Mouse (Mus musculus): Measurements from ENCODE around the gene Arhgdib.

Arhgdib gene

GRCm38 (mm10) chr6:136912751-136913265, 28.9 kb downstream of the Arhgdib start:
- Histone ChIP-seq H3K27me3 (ENCODE audit: insufficient read depth, low read length) (peaks cover 37% of the 10 kb centered on the region), H3K9me3 (ENCODE audit: low read length) (no peaks in the 10 kb centered on the region), H3K4me3 (replicated peaks; ENCODE audit: low read length) (no peak overlapping the region), H3K36me3 (ENCODE audit: insufficient read depth, low read length) (no peaks in the 10 kb centered on the region), H3K4me1 (replicated peaks; ENCODE audit: low read depth, low read length) (peaks cover 9% of the 10 kb centered on the region)
- TF ChIP-seq NANOG (IDR thresholded peaks at IDR 0.05; ENCODE audit: borderline replicate concordance, low read length) (no peak), CTCF (conservative IDR thresholded peaks at IDR 0.05; ENCODE audit: low read length) (no peak), POU5F1 (IDR thresholded peaks at IDR 0.05; ENCODE audit: borderline replicate concordance, low read length) (no peak)

- Histone ChIP-seq H3K36me3 (ENCODE audit: insufficient read depth, low read length) (no peaks in the 10 kb centered on the region), H3K4me3 (replicated peaks; ENCODE audit: low read length) (no peak overlapping the region), H3K27me3 (ENCODE audit: insufficient read depth, low read length) (peaks cover 45% of the 10 kb centered on the region), H3K9me3 (ENCODE audit: low read length) (no peaks in the 10 kb centered on the region), H3K4me1 (replicated peaks; ENCODE audit: low read depth, low read length) (peaks cover 26% of the 10 kb centered on the region)
- TF ChIP-seq CTCF (conservative IDR thresholded peaks at IDR 0.05; ENCODE audit: low read length) (no peak), POU5F1 (IDR thresholded peaks at IDR 0.05; ENCODE audit: borderline replicate concordance, low read length) (no peak), NANOG (IDR thresholded peaks at IDR 0.05; ENCODE audit: borderline replicate concordance, low read length) (no peak)
These were observed 31.3 kb downstream of the Arhgdib start for GRCm38 (mm10) chr6:136910247-136910890.

- TF ChIP-seq NANOG (IDR thresholded peaks at IDR 0.05; ENCODE audit: borderline replicate concordance, low read length), result no peak
- no peak for TF ChIP-seq CTCF (conservative IDR thresholded peaks at IDR 0.05; ENCODE audit: low read length)
- no peak for TF ChIP-seq POU5F1 (IDR thresholded peaks at IDR 0.05; ENCODE audit: borderline replicate concordance, low read length)
- Histone ChIP-seq H3K27me3 (ENCODE audit: insufficient read depth, low read length) (peaks cover 28% of the 10 kb centered on the region), H3K4me1 (replicated peaks; ENCODE audit: low read depth, low read length) (peaks cover 21% of the 10 kb centered on the region), H3K9me3 (ENCODE audit: low read length) (no peaks in the 10 kb centered on the region), H3K4me3 (replicated peaks; ENCODE audit: low read length) (no peak overlapping the region), H3K36me3 (ENCODE audit: insufficient read depth, low read length) (no peaks in the 10 kb centered on the region)
These were observed 34.8 kb downstream of the Arhgdib start for GRCm38 (mm10) chr6:136906937-136907293.

GRCm38 (mm10) chr6:136906283-136906936, 35.3 kb downstream of the Arhgdib start:
- Histone ChIP-seq H3K4me3 (replicated peaks; ENCODE audit: low read length) (no peak overlapping the region; the same call in 1 of the 2 replicates), H3K36me3 (ENCODE audit: insufficient read depth, low read length) (no peaks in the 10 kb centered on the region), H3K27me3 (ENCODE audit: insufficient read depth, low read length) (peaks cover 28% of the 10 kb centered on the region), H3K9me3 (ENCODE audit: low read length) (no peaks in the 10 kb centered on the region), H3K4me1 (replicated peaks; ENCODE audit: low read depth, low read length) (peaks cover 21% of the 10 kb centered on the region)
- TF ChIP-seq POU5F1 (IDR thresholded peaks at IDR 0.05; ENCODE audit: borderline replicate concordance, low read length) (no peak), CTCF (conservative IDR thresholded peaks at IDR 0.05; ENCODE audit: low read length) (no peak), NANOG (IDR thresholded peaks at IDR 0.05; ENCODE audit: borderline replicate concordance, low read length) (no peak)

- no peak overlapping the region for H3K4me3 ChIP-seq (replicated peaks; ENCODE audit: low read length)
- TF ChIP-seq POU5F1 (IDR thresholded peaks at IDR 0.05; ENCODE audit: borderline replicate concordance, low read length), result no peak
- no peak for TF ChIP-seq NANOG (IDR thresholded peaks at IDR 0.05; ENCODE audit: borderline replicate concordance, low read length)
- no peak for TF ChIP-seq CTCF (conservative IDR thresholded peaks at IDR 0.05; ENCODE audit: low read length)
- peaks cover 12% of the 10 kb centered on the region for H3K27me3 ChIP-seq (ENCODE audit: insufficient read depth, low read length)
- peaks cover 21% of the 10 kb centered on the region for H3K4me1 ChIP-seq (replicated peaks; ENCODE audit: low read depth, low read length)
- H3K9me3 ChIP-seq (ENCODE audit: low read length), result no peaks in the 10 kb centered on the region
- no peaks in the 10 kb centered on the region for H3K36me3 ChIP-seq (ENCODE audit: insufficient read depth, low read length)
These were observed 37.7 kb downstream of the Arhgdib start for GRCm38 (mm10) chr6:136903885-136904470.

- TF ChIP-seq CTCF (conservative IDR thresholded peaks at IDR 0.05; ENCODE audit: low read length), result no peak
- no peak for TF ChIP-seq NANOG (IDR thresholded peaks at IDR 0.05; ENCODE audit: borderline replicate concordance, low read length)
- no peak for TF ChIP-seq POU5F1 (IDR thresholded peaks at IDR 0.05; ENCODE audit: borderline replicate concordance, low read length)
- H3K9me3 ChIP-seq (ENCODE audit: low read length), result no peaks in the 10 kb centered on the region
- H3K36me3 ChIP-seq (ENCODE audit: insufficient read depth, low read length), result no peaks in the 10 kb centered on the region
- H3K27me3 ChIP-seq (ENCODE audit: insufficient read depth, low read length), result peaks cover 6% of the 10 kb centered on the region; the same call in 1 of the 2 replicates
- H3K4me3 ChIP-seq (replicated peaks; ENCODE audit: low read length), result no peak overlapping the region
- peaks cover 14% of the 10 kb centered on the region for H3K4me1 ChIP-seq (replicated peaks; ENCODE audit: low read depth, low read length)
These were observed 39.2 kb downstream of the Arhgdib start for GRCm38 (mm10) chr6:136902527-136902926.

- H3K4me1 ChIP-seq (replicated peaks; ENCODE audit: low read depth, low read length), result peaks cover 3% of the 10 kb centered on the region
- H3K9me3 ChIP-seq (ENCODE audit: low read length), result no peaks in the 10 kb centered on the region
- TF ChIP-seq POU5F1 (IDR thresholded peaks at IDR 0.05; ENCODE audit: borderline replicate concordance, low read length) (no peak), CTCF (conservative IDR thresholded peaks at IDR 0.05; ENCODE audit: low read length) (no peak), NANOG (IDR thresholded peaks at IDR 0.05; ENCODE audit: borderline replicate concordance, low read length) (no peak)
- H3K4me3 ChIP-seq (replicated peaks; ENCODE audit: low read length), result no peak overlapping the region
- H3K36me3 ChIP-seq (ENCODE audit: insufficient read depth, low read length), result no peaks in the 10 kb centered on the region
- H3K27me3 ChIP-seq (ENCODE audit: insufficient read depth, low read length), result 0 out of 2 replicates have a peak, but pooled peaks cover under 1% of the 10 kb centered on the region
These were observed 40.7 kb downstream of the Arhgdib start for GRCm38 (mm10) chr6:136901010-136901409.

GRCm38 (mm10) chr6:136900369-136901009, 41.2 kb downstream of the Arhgdib start:
- no peaks in the 10 kb centered on the region for H3K4me1 ChIP-seq (replicated peaks; ENCODE audit: low read depth, low read length)
- no peaks in the 10 kb centered on the region for H3K27me3 ChIP-seq (ENCODE audit: insufficient read depth, low read length)
- H3K9me3 ChIP-seq (ENCODE audit: low read length), result no peaks in the 10 kb centered on the region
- TF ChIP-seq NANOG (IDR thresholded peaks at IDR 0.05; ENCODE audit: borderline replicate concordance, low read length), result no peak
- TF ChIP-seq POU5F1 (IDR thresholded peaks at IDR 0.05; ENCODE audit: borderline replicate concordance, low read length), result no peak
- H3K36me3 ChIP-seq (ENCODE audit: insufficient read depth, low read length), result no peaks in the 10 kb centered on the region
- no peak overlapping the region for H3K4me3 ChIP-seq (replicated peaks; ENCODE audit: low read length)
